Mouse (Mus musculus) layer of hippocampus, adult 18-20 months (tissue): ENCODE data around the gene BC055324. TPM values are rescaled to one million over a fixed set of nuclear protein-coding genes. Genes with fewer than 3 reads are reported as not detected.
"Not testable (repeated sequence)": the region's sequence is repeated elsewhere in the genome, so short reads cannot be mapped to it uniquely, and the experiment has no call there.

Experiments
- DNase-seq, 2 experiments: peaks; one replicate each; pipeline ENCODE4 v3.0.0; 2022; ENCODE audit warnings: low spot score in 2 of 2
- long read RNA-seq: library from polyadenylated mRNA; stranded (forward); transcript quantifications from one replicate; pipeline ENCODE4 v2.0.0, GENCODE M21; 2021
- total RNA-seq, 2 experiments: library from RNA; stranded (reverse); gene quantifications; 2 replicates each; pipeline ENCODE4 v1.2.3; 2021

The BC055324 gene
- total RNA-seq, result 1 to 10 TPM; 1.3 to 1.4 TPM
- long read RNA-seq, partial matches to known transcripts, result 0 of 1 reads
- long read RNA-seq, other reads (novel, unspliced or antisense), result 1 of 1 reads

DNA sequence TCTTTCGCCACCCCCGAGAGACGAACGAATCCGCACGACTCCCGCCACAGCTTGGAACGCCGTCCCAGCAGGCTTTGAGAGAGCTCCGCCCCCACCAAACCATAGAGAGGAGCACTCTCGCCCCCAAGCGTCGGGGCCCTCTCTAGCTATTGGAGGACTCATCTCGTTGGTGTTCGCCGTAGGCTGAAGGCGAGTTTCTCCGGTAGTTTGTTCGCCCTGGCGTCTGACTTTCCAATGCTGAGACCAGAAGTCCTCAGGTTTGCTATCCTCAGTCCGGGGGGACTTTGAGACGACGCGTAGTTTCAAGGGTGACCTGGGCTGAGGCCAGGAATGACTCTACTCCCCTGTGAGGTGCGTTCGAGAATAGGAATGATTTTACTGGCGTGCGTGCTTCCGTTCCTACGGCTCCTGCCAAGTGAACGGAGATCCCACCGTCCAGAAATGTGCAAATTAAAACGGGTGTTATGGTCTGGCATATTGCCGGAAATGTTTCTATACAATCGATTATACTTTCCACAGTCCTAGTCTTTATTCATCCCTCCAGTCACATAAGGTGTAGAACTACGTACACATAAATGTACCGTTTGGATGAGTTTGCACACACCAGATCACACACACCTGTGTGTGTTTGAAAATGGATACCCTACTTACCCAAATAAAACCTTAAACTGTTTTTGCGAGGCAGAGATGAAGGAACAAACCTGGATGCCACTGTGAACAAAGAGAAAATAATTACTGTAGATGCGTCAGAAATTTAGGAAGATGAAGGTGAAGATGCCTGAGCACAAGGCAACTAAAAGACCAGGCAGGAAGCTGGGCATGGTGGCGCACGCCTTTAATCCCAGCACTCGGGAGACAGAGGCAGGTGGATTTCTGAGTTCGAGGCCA is at the start of gene BC055324, which contains the start of gene Mettl18:
TSS of gene BC055324 (minus strand) at position 76 of the 888 bp plus-strand sequence.
TSS of gene Mettl18 (plus strand) at position 169 of the 888 bp plus-strand sequence.
- DNase-seq, result peak; percentile 88 to 93

DNA sequence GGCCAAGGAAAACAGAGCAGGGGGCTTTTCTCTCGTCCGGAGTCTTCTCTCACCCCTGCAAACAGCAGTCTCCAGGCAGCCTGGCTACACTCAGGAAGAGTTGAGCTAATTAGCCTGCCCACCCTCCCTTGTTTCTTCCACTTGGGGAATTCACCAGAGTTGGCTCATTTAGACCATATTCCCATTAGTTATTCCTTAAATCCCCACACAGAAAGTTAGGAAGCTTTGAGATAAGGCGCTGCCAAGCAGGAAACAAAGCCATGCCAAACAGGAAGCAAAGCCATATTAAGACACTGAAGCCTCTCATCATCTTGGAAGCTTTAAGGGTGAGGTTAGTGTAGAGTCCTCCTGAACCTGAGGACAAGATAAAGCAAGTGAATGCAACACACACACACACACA is 49.0 kb upstream of the BC055324 start:
- DNase-seq, result no peak

DNA sequence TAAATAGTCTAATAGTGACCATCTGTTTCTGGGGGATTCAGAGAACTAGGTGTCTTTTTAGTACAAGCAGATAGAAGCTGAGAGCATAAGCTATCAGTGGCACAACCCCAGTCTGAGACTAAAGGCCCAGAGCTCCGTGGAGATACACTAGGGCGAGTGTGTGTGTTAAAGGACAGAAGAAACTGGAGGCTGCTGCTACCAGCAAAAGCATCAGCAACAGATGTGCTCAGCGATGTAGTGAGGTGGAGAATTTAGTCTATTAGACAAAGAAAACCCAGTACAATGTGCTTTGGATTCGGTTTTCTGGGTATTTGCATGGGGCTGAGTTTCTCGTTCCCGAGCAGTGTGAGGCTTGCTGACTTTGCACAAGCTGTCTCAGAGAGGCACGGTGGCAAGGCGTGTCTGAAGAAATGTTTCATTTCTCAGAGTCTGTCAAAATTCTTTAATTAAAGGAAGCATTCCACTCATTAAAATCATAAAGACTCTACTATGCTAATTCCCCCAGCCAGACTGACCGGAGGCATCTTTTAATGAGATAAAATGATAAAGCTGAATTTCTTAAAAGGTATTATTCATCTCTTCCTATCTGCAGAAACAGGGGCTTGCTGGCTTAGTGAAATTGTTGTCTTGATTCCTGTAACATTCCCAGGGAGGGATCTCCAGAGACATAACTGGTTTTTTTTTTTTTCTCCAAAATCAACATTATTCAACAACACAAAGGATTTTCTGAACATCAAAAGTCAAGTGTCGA is 46.0 kb upstream of the BC055324 start:
- DNase-seq, result no peak

DNA sequence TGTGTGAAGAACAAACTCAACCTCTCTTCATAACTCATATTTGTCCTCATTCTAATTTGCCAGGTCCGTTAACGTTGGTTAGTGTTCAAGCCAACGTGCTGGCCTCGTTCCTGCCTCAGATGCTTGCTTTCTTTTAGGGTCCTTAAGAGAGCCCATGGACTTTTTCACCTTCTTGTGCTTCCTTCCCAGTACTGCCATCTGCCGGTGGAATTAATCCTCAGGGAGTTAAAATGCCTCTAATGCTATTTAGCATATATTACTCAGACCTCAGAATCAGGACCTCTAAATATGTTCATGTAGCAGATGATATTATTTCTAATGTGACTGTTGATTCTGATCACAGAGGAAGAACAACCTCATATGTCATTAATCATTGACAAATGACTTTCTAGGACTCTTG is 32.8 kb upstream of the BC055324 start:
- DNase-seq, result no peak

DNA sequence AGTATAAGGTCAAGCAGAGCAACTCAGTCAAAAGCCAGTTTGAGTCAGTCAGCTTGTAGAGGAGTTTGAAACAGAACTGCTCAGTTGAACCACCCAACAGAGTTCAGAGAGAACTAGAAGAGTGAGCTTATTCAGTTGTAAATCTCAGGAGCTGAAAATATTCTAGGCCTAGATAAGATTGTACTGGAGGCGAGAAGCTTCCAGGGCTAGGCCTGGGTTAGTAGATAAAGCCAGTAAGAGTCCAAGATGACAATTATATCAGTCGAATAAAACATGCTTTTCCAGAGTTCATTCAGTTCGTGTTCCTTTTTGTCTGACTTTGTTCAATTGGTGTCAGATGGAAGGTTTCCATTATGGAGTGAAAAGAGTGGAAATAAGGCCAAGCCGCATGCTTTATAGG is 31.1 kb upstream of the BC055324 start:
- DNase-seq, result no peak

DNA sequence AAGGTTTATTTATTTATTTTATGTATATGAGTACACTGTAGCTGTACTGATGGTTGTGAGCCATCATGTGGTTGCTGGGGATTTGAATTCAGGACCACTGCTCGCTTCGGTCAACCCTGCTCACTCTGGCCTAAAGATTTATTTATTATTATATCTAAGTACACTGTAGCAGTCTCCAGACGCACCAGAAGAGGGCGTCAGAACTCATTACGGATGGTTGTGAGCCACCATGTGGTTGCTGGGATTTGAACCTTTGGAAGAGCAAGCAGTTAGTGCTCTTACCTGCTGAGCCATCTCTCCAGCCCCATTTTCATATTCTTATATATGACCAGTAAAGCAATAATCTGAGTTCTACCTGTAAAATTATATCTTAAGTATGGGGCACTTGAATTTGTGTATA is 27.5 kb upstream of the BC055324 start:
- DNase-seq, result not testable (repeated sequence)

DNA sequence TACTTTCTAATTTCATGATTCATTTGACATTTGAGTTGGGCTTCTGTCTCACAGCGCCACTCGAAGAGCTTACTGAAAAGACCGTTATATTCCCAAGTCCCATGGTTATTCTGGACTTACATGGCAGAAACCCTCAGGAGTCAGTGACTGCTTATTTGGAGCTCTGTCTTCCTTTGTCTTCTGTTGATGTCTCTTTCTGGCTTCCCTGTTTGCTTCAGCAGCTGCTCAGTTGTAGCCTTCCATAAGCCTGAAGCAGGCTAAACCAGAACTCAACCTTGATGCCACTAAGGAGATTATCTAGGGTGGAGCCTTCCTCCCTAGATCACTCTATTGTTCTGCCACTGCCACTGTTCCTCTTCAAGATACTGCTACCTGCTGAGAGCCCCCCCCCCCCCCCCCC is 26.1 kb upstream of the BC055324 start:
- DNase-seq, result not testable (repeated sequence)

DNA sequence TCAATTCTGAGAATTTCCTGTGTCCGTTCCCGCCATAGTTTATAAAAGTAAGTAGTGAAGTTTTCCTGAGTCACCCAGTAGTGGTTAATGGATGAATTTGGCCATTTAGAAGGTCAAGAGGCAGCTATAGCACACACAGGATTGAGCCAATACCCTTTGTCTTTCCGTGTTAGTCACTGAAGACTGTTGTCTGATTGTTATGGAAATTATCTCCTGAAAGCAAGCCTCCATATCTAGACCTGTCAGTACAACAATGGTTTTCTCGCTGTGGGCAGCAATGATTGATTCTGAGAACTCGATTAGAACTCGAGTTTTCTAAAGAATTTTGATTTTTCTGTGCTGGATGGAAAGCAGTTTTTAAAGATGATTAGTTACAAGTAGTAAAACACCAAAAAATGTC is 25.2 kb upstream of the BC055324 start:
- DNase-seq, result no peak

DNA sequence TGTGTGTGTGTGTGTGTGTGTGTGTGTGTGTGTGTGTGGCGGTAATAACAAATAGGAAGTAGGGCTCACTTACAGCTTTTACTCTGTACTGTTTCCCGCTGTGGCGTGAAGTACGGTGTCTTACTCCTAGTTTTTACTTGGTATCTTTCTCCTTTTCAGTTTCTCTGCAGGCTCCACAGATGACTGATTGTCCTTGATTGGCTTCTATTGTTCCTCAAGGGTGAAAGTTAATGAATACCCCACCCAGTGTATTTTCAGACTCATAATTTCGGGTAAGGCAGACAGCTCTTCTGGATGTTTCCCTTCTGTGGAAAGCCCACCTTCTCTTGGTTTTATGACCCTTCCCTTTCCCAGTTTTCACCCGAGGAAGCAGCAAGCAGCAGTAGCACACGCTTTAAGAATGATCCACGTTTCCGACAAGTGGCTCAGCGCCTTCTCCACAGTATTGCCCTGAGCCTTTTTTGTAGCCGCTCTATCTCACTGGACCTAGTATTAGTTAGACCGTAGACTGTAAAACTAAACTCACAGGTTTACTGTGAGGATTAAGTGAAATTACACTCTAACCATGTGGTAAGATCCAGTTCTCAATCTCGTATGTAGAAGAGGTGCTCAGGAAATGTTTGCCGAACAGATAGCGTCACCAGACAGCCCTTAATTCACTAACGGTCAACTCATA is 23.8 kb upstream of the BC055324 start:
- no peak for DNase-seq

DNA sequence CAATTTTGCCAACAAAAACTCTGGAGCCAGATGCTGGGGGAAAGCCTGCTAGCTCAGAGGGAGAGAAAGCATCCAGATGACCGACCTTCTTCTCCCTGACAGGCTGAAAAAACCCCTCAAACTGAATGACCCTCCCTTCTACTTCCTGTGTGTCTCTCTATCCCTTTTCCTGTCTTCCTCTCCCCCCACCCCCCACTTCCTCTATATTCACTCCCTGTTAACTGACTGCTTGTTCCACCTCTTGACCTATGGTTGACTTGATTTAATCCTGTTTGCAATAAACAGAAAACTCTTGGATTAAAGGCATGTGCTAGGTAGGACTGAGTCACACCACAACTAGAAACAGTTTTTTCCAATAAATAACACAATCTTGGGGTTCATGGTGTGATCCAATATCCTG is 20.0 kb upstream of the BC055324 start:
- DNase-seq, result no peak

DNA sequence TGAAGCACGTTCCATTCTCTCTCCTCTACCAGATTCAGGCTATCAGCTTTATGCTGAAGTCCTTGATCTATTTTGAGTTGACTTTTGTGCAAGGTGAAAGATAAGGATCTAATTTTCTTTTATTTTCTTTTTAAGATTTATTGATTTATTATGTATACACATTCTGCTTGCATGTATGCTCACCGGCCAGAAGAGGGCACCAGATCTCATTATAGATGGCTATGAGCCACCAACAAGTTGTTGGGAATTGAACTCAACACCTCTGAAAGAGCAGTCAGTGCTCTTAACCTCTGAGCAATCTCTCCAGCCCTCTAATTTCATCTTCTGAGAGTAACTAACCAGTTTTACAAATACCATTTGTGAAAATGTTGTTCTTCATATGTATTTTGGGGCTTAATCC is 14.6 kb upstream of the BC055324 start:
- no peak for DNase-seq

DNA sequence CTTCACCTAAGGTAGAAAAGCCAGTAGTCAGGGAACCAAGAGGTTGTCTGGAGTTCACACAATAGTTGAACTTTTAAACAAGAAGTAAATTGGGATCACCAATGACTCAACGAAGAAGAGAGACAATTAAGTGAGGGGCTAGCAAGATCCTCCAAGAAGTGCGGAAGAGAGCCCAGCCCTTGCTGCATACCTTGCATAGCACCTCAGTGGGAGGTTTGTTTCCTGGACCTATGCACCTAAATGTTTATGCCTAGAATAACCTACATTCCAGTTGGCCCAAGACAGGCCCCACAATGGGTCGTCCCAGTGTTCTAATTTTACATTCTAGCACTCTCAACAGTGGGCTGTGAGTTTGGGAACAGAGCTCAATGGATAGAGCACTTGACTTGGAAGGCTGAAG is 9.7 kb upstream of the BC055324 start:
- no peak for DNase-seq

DNA sequence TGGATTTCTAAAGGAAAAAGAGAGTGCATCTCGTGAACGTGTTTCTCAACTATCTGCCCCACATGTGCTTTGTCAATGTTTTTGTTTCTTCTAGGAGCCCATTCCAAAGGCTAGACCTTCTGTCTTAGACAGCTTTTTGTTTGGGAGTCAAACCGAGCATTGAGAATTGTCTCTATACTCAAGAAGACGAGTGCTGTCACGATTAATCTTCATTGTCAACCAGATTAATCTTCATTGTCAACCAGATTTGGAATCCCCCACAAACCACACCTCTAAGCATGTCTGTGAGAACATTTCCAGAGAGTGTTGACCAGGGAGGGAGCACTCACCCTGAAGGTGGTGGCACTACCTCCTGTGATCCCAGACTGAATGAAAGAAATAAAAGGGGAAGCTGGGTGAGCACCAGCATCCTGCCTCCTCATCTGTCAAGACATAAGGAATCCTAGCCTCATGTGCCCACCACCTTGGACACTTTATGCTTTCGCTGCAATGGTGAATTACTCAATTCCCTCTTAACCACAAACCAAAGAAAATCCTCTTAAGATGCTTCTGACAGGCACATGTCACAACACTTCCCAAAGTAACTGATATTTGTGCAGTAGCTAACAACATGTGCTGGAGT is 7.3 kb upstream of the BC055324 start:
- DNase-seq, result no peak

DNA sequence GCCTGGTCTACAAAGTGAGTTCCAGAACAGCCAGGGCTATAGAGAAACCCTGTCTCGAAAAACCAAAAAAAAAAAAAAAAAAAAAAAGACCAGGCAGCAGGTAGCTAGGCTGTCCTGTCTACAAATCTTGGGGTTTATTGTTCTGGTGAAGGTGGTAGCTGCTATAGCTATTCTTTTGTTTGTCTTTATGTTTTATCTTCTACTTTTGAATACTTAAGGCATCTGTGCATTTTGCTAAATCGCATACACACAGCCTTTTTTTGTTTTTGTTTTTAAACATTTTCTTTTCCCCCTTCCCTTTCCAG is 965 bp upstream of the BC055324 start:
- DNase-seq, result no peak

DNA sequence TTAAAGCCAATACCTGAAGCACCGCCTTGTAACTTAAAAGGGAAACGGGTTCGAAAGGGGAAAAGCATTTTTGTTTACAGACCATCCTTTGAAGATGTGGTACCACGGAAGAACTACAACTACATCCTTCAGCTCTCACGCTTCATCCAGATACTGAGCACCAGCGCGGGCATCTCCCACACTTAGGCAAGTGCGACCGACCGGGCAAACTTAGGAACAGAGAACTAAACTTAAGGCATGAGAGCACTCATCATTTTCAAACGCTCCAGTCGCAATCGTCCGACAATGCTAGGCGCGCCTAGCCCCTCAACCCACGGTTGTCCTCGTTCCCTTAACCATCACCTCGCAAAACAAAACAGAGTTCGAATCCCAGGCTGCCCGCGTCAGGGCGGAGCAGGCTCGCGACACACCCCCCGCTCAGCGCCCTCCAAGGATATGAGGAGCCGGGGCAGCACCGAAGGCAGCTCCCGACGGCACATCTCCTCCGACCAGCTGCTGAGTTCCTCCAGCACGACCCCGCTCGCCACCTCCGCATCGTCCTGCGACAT is 349 bp downstream of the BC055324 start:
- DNase-seq, result no peak

DNA sequence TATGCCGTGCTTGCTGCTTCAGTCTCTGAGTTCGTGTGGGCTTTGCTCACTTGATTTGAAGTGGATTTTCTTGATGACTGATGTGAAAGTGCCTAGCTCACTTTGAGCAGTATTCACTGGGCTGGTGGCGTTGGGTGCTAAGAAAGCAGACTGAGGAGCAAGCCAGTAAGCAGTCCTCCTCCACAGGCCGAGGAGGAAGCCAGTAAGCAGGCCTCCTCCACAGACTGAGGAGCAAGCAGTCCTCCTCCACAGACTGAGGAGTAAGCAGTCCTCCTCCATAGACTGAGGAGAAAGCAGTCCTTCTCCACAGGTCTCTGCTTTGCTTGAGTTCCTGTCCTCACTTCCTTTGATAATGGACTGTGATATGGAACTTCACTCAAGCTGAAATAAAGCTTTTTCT is 2.2 kb downstream of the BC055324 start:
- DNase-seq, result no peak

DNA sequence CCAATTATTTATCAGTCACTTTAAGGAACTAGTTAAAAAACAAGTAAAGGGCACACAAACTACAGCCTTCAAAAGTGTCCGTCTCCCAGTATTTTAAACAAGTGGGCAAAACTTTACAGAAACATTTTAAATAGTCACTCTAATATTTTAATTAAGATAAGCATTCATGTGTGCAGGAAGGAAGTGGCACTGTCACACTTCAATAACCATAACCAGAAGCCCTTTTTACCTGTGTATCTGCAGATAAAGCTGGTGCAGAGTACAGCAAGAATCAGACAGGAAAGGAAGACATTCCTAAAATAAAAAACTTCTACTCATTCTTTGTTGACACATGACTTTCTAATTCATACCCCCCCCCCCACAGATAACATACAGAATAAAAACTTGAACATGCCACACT is 18.1 kb downstream of the BC055324 start:
- DNase-seq, result no peak

DNA sequence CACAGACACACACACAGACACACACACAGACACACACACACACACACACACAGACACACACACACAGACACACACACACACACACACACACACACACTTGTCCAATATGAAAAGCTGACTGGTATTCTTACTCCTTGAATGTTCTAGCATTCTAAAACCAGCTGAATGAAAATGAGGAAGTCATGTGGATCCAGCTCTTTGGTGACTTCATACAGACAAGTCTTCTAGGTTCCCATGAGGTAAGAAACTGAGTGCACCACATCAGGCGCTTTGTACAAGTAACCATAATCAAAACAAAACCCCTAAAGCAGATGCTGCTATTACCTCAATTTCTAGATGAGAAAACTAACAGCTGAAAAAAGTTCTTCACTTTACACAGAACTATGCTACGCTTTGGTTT is 19.5 kb downstream of the BC055324 start:
- no peak for DNase-seq

DNA sequence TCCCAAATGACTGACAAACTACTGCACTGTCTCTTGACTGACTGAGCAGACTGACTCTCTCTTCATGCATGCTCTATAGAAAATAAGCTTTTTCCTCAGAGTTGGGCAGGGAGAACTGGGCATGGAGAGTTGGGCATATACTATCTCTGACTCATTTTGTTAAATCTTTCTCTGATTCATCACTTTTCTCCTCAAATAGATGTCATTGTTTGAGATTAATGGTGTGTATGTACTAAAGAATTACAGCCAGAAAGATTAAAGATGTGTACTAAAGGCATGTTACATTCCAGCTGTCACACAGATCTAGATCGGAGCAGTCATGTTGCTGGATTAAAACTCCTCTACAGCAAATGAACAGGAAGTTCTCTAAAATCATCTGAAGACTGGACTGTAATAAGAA is 20.1 kb downstream of the BC055324 start:
- no peak for DNase-seq

DNA sequence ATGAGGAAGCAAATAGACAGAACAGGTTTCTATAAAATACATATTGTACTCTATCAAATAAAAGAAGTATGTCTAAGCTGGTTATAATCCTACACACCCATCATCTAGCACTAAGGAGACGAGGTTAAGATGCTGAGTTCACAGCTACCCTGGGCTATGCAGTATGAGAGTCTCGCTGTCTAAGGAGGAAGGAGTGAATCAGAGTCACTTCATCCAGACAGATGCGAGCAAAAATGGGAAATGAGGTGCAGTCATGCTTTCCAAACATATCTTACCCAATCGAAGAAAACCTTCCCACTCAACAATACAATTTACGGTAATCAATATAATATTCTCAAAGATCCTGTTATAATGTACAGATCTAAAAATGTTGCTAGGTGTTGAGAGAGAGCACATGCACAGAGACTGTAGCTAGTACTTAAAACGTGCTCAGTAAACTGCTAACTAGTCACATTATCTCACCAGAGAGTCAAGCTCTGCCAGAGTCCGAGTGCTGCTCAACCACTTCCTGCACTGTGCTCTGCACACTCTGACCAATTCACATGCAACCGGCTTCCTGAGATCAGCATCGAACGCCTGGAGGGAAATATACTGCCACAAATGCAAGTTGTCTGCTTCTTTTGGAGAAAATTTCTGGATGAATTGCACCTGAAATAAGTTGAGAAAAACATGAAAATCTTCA is 30.4 kb downstream of the BC055324 start:
- DNase-seq, result no peak

DNA sequence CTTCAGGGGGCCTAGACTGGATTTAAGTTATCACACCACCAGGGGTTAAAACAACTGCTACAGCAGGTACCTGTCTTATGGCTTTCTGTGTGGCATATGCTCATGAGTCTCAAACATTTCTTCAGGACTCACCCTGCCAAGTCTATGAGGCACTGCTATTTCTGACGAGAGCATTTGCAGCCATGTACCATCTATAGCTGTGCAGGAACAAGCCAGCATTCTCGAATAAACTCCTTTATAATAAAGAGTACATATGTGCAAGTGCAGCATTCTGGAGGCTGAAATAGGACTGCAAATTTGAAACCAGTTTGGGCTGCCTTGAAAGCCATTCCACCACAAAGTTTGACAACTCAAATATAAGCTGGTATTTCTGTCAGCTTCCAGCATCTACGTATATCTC is 36.6 kb downstream of the BC055324 start:
- DNase-seq, result no peak
